Mouse (Mus musculus) stomach, postnatal 0 days (tissue): ENCODE results near the gene Scn1a.

ENCODE experiments used
- CTCF ChIP-seq: IDR thresholded peaks from 2 replicates; pipeline ENCODE4 v1.5.1; 2016; ENCODE audit warnings: antibody characterized with exemption, low read depth, mild to moderate bottlenecking, moderate library complexity
- EP300 ChIP-seq: optimal IDR thresholded peaks from 2 replicates; pipeline ENCODE3; 2016; ENCODE audit warnings: antibody characterized with exemption

GRCm38 (mm10) chr2:66408899-66409739 is 31.5 kb downstream of the Scn1a start:
- TF ChIP-seq CTCF (no peak), EP300 (no peak)
